Mouse (Mus musculus) stomach, embryonic 16.5 days (tissue): Measurements from ENCODE around the gene 4930451I11Rik. TPM values are rescaled to one million over a fixed set of nuclear protein-coding genes. Genes with fewer than 3 reads are reported as not detected.

ENCODE experiments used
- ATAC-seq: fragments of 200-750 bp; cut with Nextera tagmentation; 2 replicates; pipeline ENCODE4 v1.8.0; 2017; ENCODE audit warnings: moderate number of reproducible peaks, moderate TSS enrichment; ENCODE audit not compliant: insufficient read depth, low FRiP score
- H3K27ac ChIP-seq: fragments of 300-500 bp; sonication (generic); 2 replicates; pipeline ENCODE4 v1.5.1; 2014; ENCODE audit warnings: low read length
- H3K27me3 ChIP-seq: fragments of 300-500 bp; sonication (generic); 2 replicates; pipeline ENCODE4 v1.6.1; 2014; ENCODE audit warnings: low read length, control low read depth, mixed read lengths; ENCODE audit not compliant: control insufficient read depth, insufficient read depth
- H3K36me3 ChIP-seq: fragments of 300-500 bp; sonication (generic); 2 replicates; pipeline ENCODE4 v1.6.1; 2014; ENCODE audit warnings: low read length; ENCODE audit not compliant: control insufficient read depth, insufficient read depth
- H3K4me1 ChIP-seq: fragments of 300-500 bp; sonication (generic); 2 replicates; pipeline ENCODE4 v1.6.1; 2014; ENCODE audit warnings: low read length, control low read depth, mixed read lengths; ENCODE audit not compliant: control insufficient read depth, insufficient read depth
- H3K4me2 ChIP-seq: fragments of 300-500 bp; sonication (generic); 2 replicates; pipeline ENCODE4 v1.6.1; 2014; ENCODE audit warnings: low read depth, low read length, mixed read lengths
- H3K4me3 ChIP-seq: fragments of 300-500 bp; sonication (generic); replicated peaks from 2 replicates; pipeline ENCODE4 v1.5.1; 2014; ENCODE audit warnings: mild to moderate bottlenecking, low read length
- H3K9ac ChIP-seq: fragments of 300-500 bp; sonication (generic); 2 replicates; pipeline ENCODE4 v1.6.1; 2014; ENCODE audit warnings: low read length
- H3K9me3 ChIP-seq: fragments of 300-500 bp; sonication (generic); replicated peaks from 2 replicates; pipeline ENCODE4 v1.6.1; 2016; ENCODE audit warnings: low read length, control low read depth; ENCODE audit not compliant: control insufficient read depth
- WGBS: fragments of 180-500 bp; shearing (Covaris S2); extraction: QIAGEN DNeasy Blood & Tissue Kit; methylation state at CpG from one replicate; pipeline ENCODE4 v1.1.7; 2014; 5-methylcytosine and 5-hydroxymethylcytosine counted together
- polyA plus RNA-seq: library from polyadenylated mRNA; unstranded; fragments of >200 nt; fragmentation: Nextera tagmentation; extraction: Ambion mirVana; gene quantifications from 2 replicates; pipeline ENCODE4 v1.2.1, GENCODE M21; 2015

The 4930451I11Rik gene
- polyA plus RNA-seq, 1 experiment from 2014 or later, result not detected

- no peak for ATAC-seq
- H3K27me3 ChIP-seq, result no peaks in the 10 kb centered on the region
- H3K9me3 ChIP-seq, result no peaks in the 10 kb centered on the region
- H3K27ac ChIP-seq, result no peak overlapping the region
- no peak overlapping the region for H3K4me3 ChIP-seq
- H3K4me2 ChIP-seq, result no peak overlapping the region
- WGBS, result 70% methylated on average over 4 of the region's 4 CpGs
- no peak overlapping the region for H3K9ac ChIP-seq
- peaks cover 24% of the 10 kb centered on the region for H3K36me3 ChIP-seq
- peaks cover 36% of the 10 kb centered on the region for H3K4me1 ChIP-seq
Observed at GRCm38 (mm10) chr7:126793456-126794270, 37.8 kb downstream of the 4930451I11Rik start.

- Histone ChIP-seq H3K27me3 (no peaks in the 10 kb centered on the region), H3K9ac (peak overlapping the region; percentile 90), H3K4me2 (peak overlapping the region; percentile 80), H3K9me3 (no peaks in the 10 kb centered on the region), H3K4me3 (peak overlapping the region; percentile 99), H3K4me1 (peaks cover 36% of the 10 kb centered on the region), H3K36me3 (peaks cover 29% of the 10 kb centered on the region), H3K27ac (peak overlapping the region; percentile 98)
- 21% methylated on average over 11 of the region's 11 CpGs for WGBS
- no peak; the same call in 1 of the 2 replicates for ATAC-seq
Observed at GRCm38 (mm10) chr7:126792721-126793443, 38.6 kb downstream of the 4930451I11Rik start.

- under 1% methylated on average over 73 of the region's 83 CpGs for WGBS
- Histone ChIP-seq H3K4me1 (peaks cover 28% of the 10 kb centered on the region), H3K27me3 (no peaks in the 10 kb centered on the region), H3K36me3 (peaks cover 32% of the 10 kb centered on the region), H3K9ac (peak within 1 kb of the TSS; percentile 90), H3K4me2 (peak within 1 kb of the TSS; percentile 82), H3K27ac (peak within 1 kb of the TSS; percentile 98), H3K4me3 (peak within 1 kb of the TSS; percentile 99), H3K9me3 (no peaks in the 10 kb centered on the region)
- ATAC-seq, result peak; percentile 94
Observed at GRCm38 (mm10) chr7:126791851-126792720, 39.4 kb downstream of the 4930451I11Rik start, which contains the start of gene Ppp4c. Gene Ppp4c (minus strand): TSS chr7:126792496.

GRCm38 (mm10) chr7:126789141-126789540, 42.3 kb downstream of the 4930451I11Rik start:
- H3K36me3 ChIP-seq, result peaks cover 33% of the 10 kb centered on the region
- 82% methylated on average over 4 of the region's 4 CpGs for WGBS

DNA sequence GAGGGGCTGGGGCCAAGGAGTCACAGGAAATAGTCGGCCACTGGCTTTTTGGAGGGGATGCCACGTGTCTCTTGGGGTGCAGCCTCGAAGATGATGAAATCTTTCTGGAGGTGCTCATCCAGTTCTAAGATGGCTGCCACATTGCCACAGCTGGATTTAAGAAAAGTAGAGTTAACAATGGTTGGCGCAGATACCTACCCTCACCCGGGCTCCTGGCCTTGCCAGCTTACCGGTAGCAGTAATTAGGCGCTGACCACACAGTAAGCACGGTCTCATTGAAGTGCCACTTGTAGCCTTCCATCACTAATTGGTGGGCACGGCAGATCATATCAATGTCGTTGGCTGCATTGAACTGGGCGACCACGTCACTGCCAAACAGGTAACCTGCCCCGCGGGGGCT, 45.3 kb downstream of the 4930451I11Rik start:
- no peaks in the 10 kb centered on the region for H3K27me3 ChIP-seq
- no peak for ATAC-seq
- H3K9ac ChIP-seq, result no peak overlapping the region
- H3K4me3 ChIP-seq, result no peak overlapping the region
- H3K4me2 ChIP-seq, result no peak overlapping the region
- no peak overlapping the region for H3K27ac ChIP-seq
- H3K4me1 ChIP-seq, result peaks cover 19% of the 10 kb centered on the region
- WGBS, result 87% methylated on average over 14 of the region's 14 CpGs
- no peaks in the 10 kb centered on the region for H3K9me3 ChIP-seq
- H3K36me3 ChIP-seq, result peaks cover 33% of the 10 kb centered on the region

More at GRCm38 (mm10) chr7:126789141-126789540, 42.3 kb downstream of the 4930451I11Rik start:
- Histone ChIP-seq H3K9ac (no peak overlapping the region), H3K27me3 (no peaks in the 10 kb centered on the region), H3K4me2 (no peak overlapping the region), H3K27ac (no peak overlapping the region), H3K4me1 (peaks cover 24% of the 10 kb centered on the region), H3K4me3 (no peak overlapping the region), H3K9me3 (no peaks in the 10 kb centered on the region)
- ATAC-seq, result no peak

GRCm38 (mm10) chr7:126785056-126785455, 46.4 kb downstream of the 4930451I11Rik start:
- peaks cover 33% of the 10 kb centered on the region for H3K36me3 ChIP-seq
- H3K9me3 ChIP-seq, result no peaks in the 10 kb centered on the region
- H3K27ac ChIP-seq, result no peak overlapping the region
- H3K9ac ChIP-seq, result no peak overlapping the region
- ATAC-seq, result no peak
- H3K27me3 ChIP-seq, result no peaks in the 10 kb centered on the region
- no peak overlapping the region for H3K4me3 ChIP-seq
- no peak overlapping the region for H3K4me2 ChIP-seq
- 72% methylated on average over 4 of the region's 4 CpGs for WGBS
- H3K4me1 ChIP-seq, result peaks cover 16% of the 10 kb centered on the region

DNA sequence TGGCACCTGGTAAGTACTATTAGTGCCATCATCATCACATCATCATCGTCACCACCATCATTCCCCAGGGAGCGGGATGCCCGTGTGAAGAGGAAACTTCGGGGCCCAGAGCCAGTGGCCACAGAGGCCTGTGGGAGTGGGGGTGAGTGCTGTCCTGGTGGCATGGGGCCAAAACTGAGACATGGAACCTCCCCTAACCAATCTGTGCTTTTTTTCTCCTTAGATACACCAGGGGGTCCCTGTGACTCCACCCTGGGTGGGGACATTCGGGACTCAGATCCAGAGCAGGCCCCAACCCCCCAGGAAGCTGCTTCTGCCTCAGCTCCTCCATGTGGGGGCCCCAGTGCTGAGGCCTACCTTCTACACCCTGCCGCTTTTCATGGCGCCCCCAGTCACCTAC, 47.0 kb downstream of the 4930451I11Rik start:
- H3K9ac ChIP-seq, result no peak overlapping the region
- H3K27ac ChIP-seq, result no peak overlapping the region
- H3K9me3 ChIP-seq, result no peaks in the 10 kb centered on the region
- H3K4me3 ChIP-seq, result no peak overlapping the region
- H3K27me3 ChIP-seq, result no peaks in the 10 kb centered on the region
- peaks cover 33% of the 10 kb centered on the region for H3K36me3 ChIP-seq
- no peak overlapping the region for H3K4me2 ChIP-seq
- ATAC-seq, result no peak
- WGBS, result 74% methylated on average over 7 of the region's 7 CpGs
- H3K4me1 ChIP-seq, result peaks cover 19% of the 10 kb centered on the region

GRCm38 (mm10) chr7:126782693-126783092, 48.7 kb downstream of the 4930451I11Rik start:
- H3K27ac ChIP-seq, result no peak overlapping the region
- 76% methylated on average over 13 of the region's 13 CpGs for WGBS

More at GRCm38 (mm10) chr7:126782693-126783092, 48.7 kb downstream of the 4930451I11Rik start:
- no peak overlapping the region for H3K4me3 ChIP-seq
- H3K9ac ChIP-seq, result no peak overlapping the region
- no peak overlapping the region for H3K4me2 ChIP-seq
- peaks cover 19% of the 10 kb centered on the region for H3K4me1 ChIP-seq
- peaks cover 21% of the 10 kb centered on the region for H3K36me3 ChIP-seq
- no peaks in the 10 kb centered on the region for H3K9me3 ChIP-seq
- ATAC-seq, result no peak
- no peaks in the 10 kb centered on the region for H3K27me3 ChIP-seq
